Mouse (Mus musculus): ENCODE measurements around the gene Ddx10. TPM values are rescaled to one million over a fixed set of nuclear protein-coding genes. Genes with fewer than 3 reads are reported as not detected.

Ddx10 gene
- polyA plus RNA-seq, 1 experiment from 2014 or later = 32.2 TPM

DNA sequence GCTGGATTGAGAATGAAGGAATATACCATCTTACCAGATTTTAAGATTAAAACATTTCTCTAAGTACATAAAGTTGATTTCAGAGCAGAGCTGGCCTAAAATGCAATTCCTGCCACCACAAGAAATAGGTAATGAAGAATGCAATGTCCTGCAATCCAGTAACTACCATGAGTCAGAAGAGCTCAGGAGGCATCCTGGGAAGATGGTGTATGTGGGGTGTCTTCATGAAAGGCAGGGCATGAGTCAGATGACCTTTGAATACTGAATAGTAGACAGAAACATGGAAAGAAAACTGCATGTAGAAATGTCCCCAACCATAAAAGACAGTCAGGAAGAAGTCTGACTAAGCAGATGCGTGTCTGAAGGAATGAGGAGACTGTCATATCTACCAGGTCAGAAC is 115.0 kb downstream of the Ddx10 start:
- H3K36me3 ChIP-seq (ENCODE audit: control insufficient read depth, insufficient read depth, low read length) = no peaks in the 10 kb centered on the region
- H3K4me2 ChIP-seq (ENCODE audit: low read depth, low read length, severe bottlenecking) = no peak overlapping the region
- H3K27ac ChIP-seq (ENCODE audit: low read depth, low read length) = no peak overlapping the region
- H3K4me3 ChIP-seq (ENCODE audit: low read depth, low read length) = no peak overlapping the region
- no peaks in the 10 kb centered on the region for H3K4me1 ChIP-seq (replicated peaks; ENCODE audit: control insufficient read depth, insufficient read depth, low read length)
- no peaks in the 10 kb centered on the region for H3K27me3 ChIP-seq (ENCODE audit: control insufficient read depth, insufficient read depth, low read length)
- ATAC-seq (replicated peaks; ENCODE audit: low FRiP score) (no peak), DNase-seq (ENCODE audit: low spot score) (no peak)
- no peaks in the 10 kb centered on the region for H3K9me3 ChIP-seq (ENCODE audit: control insufficient read depth, low read length)
- no peak overlapping the region for H3K9ac ChIP-seq (ENCODE audit: low read length)
- 88% methylated on average over 1 of the region's 1 CpGs for WGBS

GRCm38 (mm10) chr9:53130460-53130859 is 117.4 kb downstream of the Ddx10 start:
- H3K27me3 ChIP-seq (ENCODE audit: control insufficient read depth, insufficient read depth, low read length) = no peaks in the 10 kb centered on the region
- 85% methylated on average over 2 of the region's 2 CpGs for WGBS
- H3K4me1 ChIP-seq (replicated peaks; ENCODE audit: control insufficient read depth, insufficient read depth, low read length) = no peaks in the 10 kb centered on the region
- no peaks in the 10 kb centered on the region for H3K9me3 ChIP-seq (ENCODE audit: control insufficient read depth, low read length)
- H3K4me3 ChIP-seq (ENCODE audit: low read depth, low read length) = no peak overlapping the region
- no peak for DNase-seq (ENCODE audit: low spot score)
- no peak for ATAC-seq (replicated peaks; ENCODE audit: low FRiP score)
- no peaks in the 10 kb centered on the region for H3K36me3 ChIP-seq (ENCODE audit: control insufficient read depth, insufficient read depth, low read length)
- no peak overlapping the region for H3K27ac ChIP-seq (ENCODE audit: low read depth, low read length)
- no peak overlapping the region for H3K4me2 ChIP-seq (ENCODE audit: low read depth, low read length, severe bottlenecking)
- no peak overlapping the region for H3K9ac ChIP-seq (ENCODE audit: low read length)

DNA sequence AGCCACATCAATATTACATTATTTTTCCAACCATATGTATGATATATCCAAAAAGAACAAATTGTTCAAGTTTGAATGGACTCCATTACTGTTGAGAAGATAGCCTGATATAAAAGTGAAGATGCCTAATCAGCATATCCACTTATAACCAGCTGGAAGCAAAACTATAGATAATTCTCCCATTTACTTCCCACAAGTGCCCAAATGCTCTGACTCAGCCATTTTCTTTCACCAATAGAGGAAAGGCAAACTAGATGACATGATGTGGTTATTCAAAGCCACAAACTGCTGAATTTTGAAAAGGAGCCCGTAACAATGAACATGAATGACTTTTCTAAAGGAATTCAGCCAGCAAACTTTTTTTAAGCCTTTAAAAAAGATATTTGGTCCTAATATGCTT is 146.8 kb downstream of the Ddx10 start:
- Histone ChIP-seq H3K4me3 (ENCODE audit: low read depth, low read length) (no peak overlapping the region), H3K4me1 (replicated peaks; ENCODE audit: control insufficient read depth, insufficient read depth, low read length) (no peaks in the 10 kb centered on the region), H3K27ac (ENCODE audit: low read depth, low read length) (no peak overlapping the region), H3K4me2 (ENCODE audit: low read depth, low read length, severe bottlenecking) (no peak overlapping the region), H3K27me3 (ENCODE audit: control insufficient read depth, insufficient read depth, low read length) (no peaks in the 10 kb centered on the region), H3K9me3 (ENCODE audit: control insufficient read depth, low read length) (no peaks in the 10 kb centered on the region), H3K9ac (ENCODE audit: low read length) (no peak overlapping the region), H3K36me3 (ENCODE audit: control insufficient read depth, insufficient read depth, low read length) (no peaks in the 10 kb centered on the region)
- ATAC-seq (replicated peaks; ENCODE audit: low FRiP score) (no peak), DNase-seq (ENCODE audit: low spot score) (no peak)
- 88% methylated on average over 1 of the region's 1 CpGs for WGBS

DNA sequence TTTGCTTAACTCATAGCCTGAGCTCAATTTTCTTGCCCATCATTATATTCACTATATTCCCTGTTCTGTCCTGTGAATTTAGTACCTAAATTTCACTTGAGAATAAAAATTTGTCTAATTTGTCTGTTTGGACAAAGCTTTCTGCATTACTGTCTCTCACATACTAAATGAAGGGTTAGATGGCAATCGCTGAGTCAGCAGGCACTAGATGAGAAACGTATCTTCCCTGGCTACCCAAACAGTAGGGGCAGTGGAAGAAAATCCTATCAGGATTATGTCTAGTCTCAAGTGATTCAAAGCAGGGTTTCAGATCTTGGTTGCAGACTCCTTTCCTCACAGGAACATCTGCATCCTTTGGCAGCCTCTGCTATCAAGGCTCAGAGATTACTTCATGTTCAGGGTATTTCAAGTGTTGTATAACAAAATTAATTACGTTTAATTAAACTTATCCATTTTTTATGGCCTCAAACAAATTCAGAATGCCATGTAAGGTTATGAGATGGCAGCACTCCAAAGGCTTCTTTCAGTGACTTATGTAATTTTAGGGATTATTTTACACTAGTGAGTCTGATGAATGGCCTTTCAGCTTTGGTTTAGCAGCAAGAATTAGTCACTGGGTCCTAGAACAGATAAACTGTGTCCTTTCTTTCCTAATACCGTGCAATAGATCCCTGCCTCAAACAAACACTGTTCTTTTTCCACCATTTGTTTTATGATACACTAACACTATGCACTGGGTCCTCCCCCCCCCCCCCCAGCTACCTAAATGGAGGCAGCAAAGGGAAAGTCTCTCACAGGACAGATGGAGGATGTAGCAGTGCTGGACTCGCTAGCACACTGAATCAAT is 152.3 kb downstream of the Ddx10 start:
- Histone ChIP-seq H3K9ac (ENCODE audit: low read length) (no peak overlapping the region), H3K4me3 (ENCODE audit: low read depth, low read length) (no peak overlapping the region), H3K4me2 (ENCODE audit: low read depth, low read length, severe bottlenecking) (no peak overlapping the region), H3K27ac (ENCODE audit: low read depth, low read length) (no peak overlapping the region), H3K27me3 (ENCODE audit: control insufficient read depth, insufficient read depth, low read length) (no peaks in the 10 kb centered on the region), H3K4me1 (replicated peaks; ENCODE audit: control insufficient read depth, insufficient read depth, low read length) (no peaks in the 10 kb centered on the region), H3K36me3 (ENCODE audit: control insufficient read depth, insufficient read depth, low read length) (no peaks in the 10 kb centered on the region), H3K9me3 (ENCODE audit: control insufficient read depth, low read length) (no peaks in the 10 kb centered on the region)
- ATAC-seq (replicated peaks; ENCODE audit: low FRiP score) (no peak), DNase-seq (ENCODE audit: low spot score) (no peak)
- 87% methylated on average over 5 of the region's 5 CpGs for WGBS

DNA sequence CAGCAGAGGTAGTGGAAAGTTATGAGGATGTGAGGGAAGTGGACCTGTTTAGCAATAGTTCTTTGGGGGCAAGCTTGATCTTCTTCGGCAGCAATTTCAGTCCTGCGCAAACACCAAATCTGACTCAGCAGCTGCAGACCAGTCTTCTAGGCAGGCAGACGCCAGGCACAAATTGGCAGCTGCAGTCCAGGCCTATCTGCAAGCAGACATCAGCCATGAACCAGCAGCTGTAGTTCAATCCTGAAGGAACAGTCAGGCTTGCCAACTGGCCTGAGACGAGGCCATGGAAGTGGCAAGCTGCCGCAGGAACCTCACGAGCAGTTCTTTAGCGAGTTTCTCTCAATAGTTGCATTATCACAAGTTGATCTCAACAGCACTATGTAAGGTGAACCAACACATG is 153.3 kb downstream of the Ddx10 start:
- 93% methylated on average over 7 of the region's 7 CpGs for WGBS
- no peaks in the 10 kb centered on the region for H3K36me3 ChIP-seq (ENCODE audit: control insufficient read depth, insufficient read depth, low read length)
- H3K9me3 ChIP-seq (ENCODE audit: control insufficient read depth, low read length) = no peaks in the 10 kb centered on the region
- DNase-seq (ENCODE audit: low spot score) = no peak
- H3K9ac ChIP-seq (ENCODE audit: low read length) = no peak overlapping the region
- no peak overlapping the region for H3K4me3 ChIP-seq (ENCODE audit: low read depth, low read length)
- H3K4me1 ChIP-seq (replicated peaks; ENCODE audit: control insufficient read depth, insufficient read depth, low read length) = no peaks in the 10 kb centered on the region
- no peak overlapping the region for H3K4me2 ChIP-seq (ENCODE audit: low read depth, low read length, severe bottlenecking)
- no peak overlapping the region for H3K27ac ChIP-seq (ENCODE audit: low read depth, low read length)
- ATAC-seq (replicated peaks; ENCODE audit: low FRiP score) = no peak
- H3K27me3 ChIP-seq (ENCODE audit: control insufficient read depth, insufficient read depth, low read length) = no peaks in the 10 kb centered on the region

DNA sequence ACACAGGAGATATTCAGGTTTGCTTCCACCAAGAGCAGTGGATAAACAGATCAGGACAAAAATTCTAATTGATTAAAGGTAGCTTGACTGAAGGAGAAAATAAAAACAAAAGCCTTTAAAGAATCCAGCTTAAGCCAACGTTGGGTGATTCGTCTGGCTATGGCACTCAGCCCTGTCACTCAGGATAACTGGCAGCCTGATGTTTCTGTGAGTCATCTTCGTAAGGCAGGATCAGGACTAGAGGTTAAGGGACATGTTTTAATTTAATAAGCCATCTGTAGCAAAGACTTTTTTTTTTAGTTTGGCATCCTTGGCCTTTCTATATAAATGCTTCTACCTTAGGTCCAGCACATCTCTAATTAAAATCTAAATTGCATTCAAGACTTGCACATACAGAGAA is 170.2 kb downstream of the Ddx10 start:
- H3K4me2 ChIP-seq (ENCODE audit: low read depth, low read length, severe bottlenecking) = no peak overlapping the region
- 71% methylated on average over 3 of the region's 3 CpGs for WGBS
- no peaks in the 10 kb centered on the region for H3K4me1 ChIP-seq (replicated peaks; ENCODE audit: control insufficient read depth, insufficient read depth, low read length)
- no peaks in the 10 kb centered on the region for H3K27me3 ChIP-seq (ENCODE audit: control insufficient read depth, insufficient read depth, low read length)
- H3K27ac ChIP-seq (ENCODE audit: low read depth, low read length) = no peak overlapping the region
- H3K9ac ChIP-seq (ENCODE audit: low read length) = no peak overlapping the region
- DNase-seq (ENCODE audit: low spot score) (no peak), ATAC-seq (replicated peaks; ENCODE audit: low FRiP score) (no peak)
- H3K4me3 ChIP-seq (ENCODE audit: low read depth, low read length) = no peak overlapping the region
- H3K9me3 ChIP-seq (ENCODE audit: control insufficient read depth, low read length) = no peaks in the 10 kb centered on the region
- H3K36me3 ChIP-seq (ENCODE audit: control insufficient read depth, insufficient read depth, low read length) = no peaks in the 10 kb centered on the region

DNA sequence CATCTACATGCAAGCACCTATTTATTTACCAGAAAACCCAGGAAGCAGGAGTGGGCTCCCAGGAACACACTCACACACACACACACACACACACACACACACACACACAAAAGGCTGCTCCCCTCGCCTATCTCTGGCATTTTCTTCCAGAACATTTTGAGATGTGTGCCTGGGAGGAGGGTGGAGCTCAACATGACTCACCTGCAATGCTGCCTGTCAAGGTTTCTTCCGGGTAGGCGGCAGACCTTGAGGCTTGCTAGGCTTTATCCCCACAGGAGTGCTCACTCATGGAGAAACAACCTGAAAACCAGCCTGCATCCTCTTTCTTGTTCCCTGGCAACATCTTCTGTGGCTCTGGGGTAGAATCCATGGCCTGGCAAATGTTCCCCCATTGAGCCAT is 171.9 kb downstream of the Ddx10 start:
- Histone ChIP-seq H3K4me1 (replicated peaks; ENCODE audit: control insufficient read depth, insufficient read depth, low read length) (no peaks in the 10 kb centered on the region), H3K27ac (ENCODE audit: low read depth, low read length) (no peak overlapping the region), H3K9ac (ENCODE audit: low read length) (no peak overlapping the region), H3K4me2 (ENCODE audit: low read depth, low read length, severe bottlenecking) (no peak overlapping the region), H3K36me3 (ENCODE audit: control insufficient read depth, insufficient read depth, low read length) (no peaks in the 10 kb centered on the region), H3K27me3 (ENCODE audit: control insufficient read depth, insufficient read depth, low read length) (no peaks in the 10 kb centered on the region), H3K4me3 (ENCODE audit: low read depth, low read length) (no peak overlapping the region), H3K9me3 (ENCODE audit: control insufficient read depth, low read length) (no peaks in the 10 kb centered on the region)
- DNase-seq (ENCODE audit: low spot score) (no peak), ATAC-seq (replicated peaks; ENCODE audit: low FRiP score) (no peak)
- WGBS = 87% methylated on average over 3 of the region's 3 CpGs

DNA sequence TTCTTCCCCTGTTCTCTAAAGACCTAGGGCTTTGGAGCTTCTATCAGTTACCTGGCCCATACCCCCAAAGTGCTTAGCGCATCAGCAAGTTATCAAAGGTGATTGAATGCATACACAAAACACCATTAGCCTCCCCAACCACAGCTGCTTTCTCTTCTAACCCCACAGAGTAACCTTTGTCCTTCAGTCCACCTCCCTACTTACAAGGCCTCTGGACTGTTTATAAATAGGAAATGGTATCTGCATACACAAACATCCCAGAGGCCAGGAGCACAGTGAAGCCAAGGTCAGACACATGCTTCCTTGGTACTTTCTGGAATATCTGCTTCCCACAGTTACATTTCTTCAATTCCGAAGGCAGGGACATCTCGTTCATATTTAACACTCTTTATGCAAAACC is 173.4 kb downstream of the Ddx10 start:
- Histone ChIP-seq H3K4me1 (replicated peaks; ENCODE audit: control insufficient read depth, insufficient read depth, low read length) (no peaks in the 10 kb centered on the region), H3K27ac (ENCODE audit: low read depth, low read length) (no peak overlapping the region), H3K4me2 (ENCODE audit: low read depth, low read length, severe bottlenecking) (no peak overlapping the region), H3K4me3 (ENCODE audit: low read depth, low read length) (no peak overlapping the region), H3K9me3 (ENCODE audit: control insufficient read depth, low read length) (no peaks in the 10 kb centered on the region), H3K27me3 (ENCODE audit: control insufficient read depth, insufficient read depth, low read length) (no peaks in the 10 kb centered on the region), H3K9ac (ENCODE audit: low read length) (no peak overlapping the region), H3K36me3 (ENCODE audit: control insufficient read depth, insufficient read depth, low read length) (no peaks in the 10 kb centered on the region)
- WGBS = 91% methylated on average over 3 of the region's 3 CpGs
- DNase-seq (ENCODE audit: low spot score) (no peak), ATAC-seq (replicated peaks; ENCODE audit: low FRiP score) (no peak)

GRCm38 (mm10) chr9:53073576-53074112 is 174.2 kb downstream of the Ddx10 start:
- H3K9ac ChIP-seq (ENCODE audit: low read length) = no peak overlapping the region
- H3K27me3 ChIP-seq (ENCODE audit: control insufficient read depth, insufficient read depth, low read length) = no peaks in the 10 kb centered on the region
- no peak overlapping the region for H3K4me3 ChIP-seq (ENCODE audit: low read depth, low read length)
- H3K36me3 ChIP-seq (ENCODE audit: control insufficient read depth, insufficient read depth, low read length) = no peaks in the 10 kb centered on the region
- no peaks in the 10 kb centered on the region for H3K9me3 ChIP-seq (ENCODE audit: control insufficient read depth, low read length)
- ATAC-seq (replicated peaks; ENCODE audit: low FRiP score) (no peak), DNase-seq (ENCODE audit: low spot score) (no peak)
- H3K4me2 ChIP-seq (ENCODE audit: low read depth, low read length, severe bottlenecking) = no peak overlapping the region
- H3K27ac ChIP-seq (ENCODE audit: low read depth, low read length) = no peak overlapping the region
- H3K4me1 ChIP-seq (replicated peaks; ENCODE audit: control insufficient read depth, insufficient read depth, low read length) = no peaks in the 10 kb centered on the region
- WGBS = 85% methylated on average over 10 of the region's 10 CpGs

Measured in forebrain, embryonic 11.5 days (tissue).